Mouse (Mus musculus): ENCODE measurements at regions not wholly inside any gene's neighbourhood (a gene's known extent, or its start where the extent isn't known, plus 50 kb on each side); places are given as distances from the start of the nearest gene placed in this dataset.

- TF ChIP-seq CTCF (IDR thresholded peaks at IDR 0.05): no peak
- no peak overlapping the region for H3K27ac ChIP-seq
- intact Hi-C loops (cut with DNase I): no loop called here
- no peak for DNase-seq
- no peak overlapping the region for H3K4me3 ChIP-seq
These were observed 100.2 kb upstream of the Mpp6 start for GRCm38 (mm10) chr6:50009856-50010255.

- intact Hi-C loops (cut with DNase I): no loop called here
- no peak overlapping the region for H3K4me3 ChIP-seq
- H3K27ac ChIP-seq: no peak overlapping the region
These were observed 99.0 kb upstream of the Mpp6 start for GRCm38 (mm10) chr6:50011071-50011470.

GRCm38 (mm10) chr6:50011746-50012453 lies 98.1 kb upstream of the Mpp6 start:
- intact Hi-C loops (cut with DNase I): no loop called here
- DNase-seq: no peak
- no peak overlapping the region for H3K27ac ChIP-seq
- TF ChIP-seq CTCF (IDR thresholded peaks at IDR 0.05): no peak
- no peak overlapping the region for H3K4me3 ChIP-seq

More at GRCm38 (mm10) chr6:50011071-50011470, 99.0 kb upstream of the Mpp6 start:
- TF ChIP-seq CTCF (IDR thresholded peaks at IDR 0.05): no peak
- DNase-seq: no peak

GRCm38 (mm10) chr6:50013067-50013466 lies 97.0 kb upstream of the Mpp6 start:
- DNase-seq: no peak
- intact Hi-C loops (cut with DNase I): no loop called here
- Histone ChIP-seq H3K27ac (no peak overlapping the region), H3K4me3 (no peak overlapping the region)
- no peak for TF ChIP-seq CTCF (IDR thresholded peaks at IDR 0.05)

- Histone ChIP-seq H3K27ac (no peak overlapping the region), H3K4me3 (no peak overlapping the region)
- DNase-seq: no peak
- intact Hi-C loops (cut with DNase I): no loop called here
- TF ChIP-seq CTCF (IDR thresholded peaks at IDR 0.05): no peak
These were observed 96.2 kb upstream of the Mpp6 start for GRCm38 (mm10) chr6:50013842-50014241.

GRCm38 (mm10) chr6:50027981-50028380 lies 82.1 kb upstream of the Mpp6 start:
- TF ChIP-seq CTCF (IDR thresholded peaks at IDR 0.05): no peak
- Histone ChIP-seq H3K4me3 (no peak overlapping the region), H3K27ac (no peak overlapping the region)
- no peak for DNase-seq
- intact Hi-C loops (cut with DNase I): no loop called here

GRCm38 (mm10) chr6:50029895-50030515 lies 80.0 kb upstream of the Mpp6 start:
- intact Hi-C loops (cut with DNase I): no loop called here
- Histone ChIP-seq H3K27ac (no peak overlapping the region), H3K4me3 (no peak overlapping the region)
- DNase-seq: no peak
- no peak for TF ChIP-seq CTCF (IDR thresholded peaks at IDR 0.05)

- intact Hi-C loops (cut with DNase I): no loop called here
- no peak for DNase-seq
- no peak overlapping the region for H3K27ac ChIP-seq
- H3K4me3 ChIP-seq: no peak overlapping the region
- TF ChIP-seq CTCF (IDR thresholded peaks at IDR 0.05): no peak
These were observed 78.7 kb upstream of the Mpp6 start for GRCm38 (mm10) chr6:50031356-50031755.

- Histone ChIP-seq H3K27ac (no peak overlapping the region), H3K4me3 (no peak overlapping the region)
- intact Hi-C loops (cut with DNase I): no loop called here
- no peak for DNase-seq
- no peak for TF ChIP-seq CTCF (IDR thresholded peaks at IDR 0.05)
These were observed 77.0 kb upstream of the Mpp6 start for GRCm38 (mm10) chr6:50032894-50033595.

GRCm38 (mm10) chr6:50037614-50038013 lies 72.4 kb upstream of the Mpp6 start:
- peak overlapping the region; percentile 60 for H3K4me3 ChIP-seq
- peak overlapping the region; percentile 12; the same call in 1 of the 2 replicates for H3K27ac ChIP-seq
- intact Hi-C loops (cut with DNase I): no loop called here
- no peak for TF ChIP-seq CTCF (IDR thresholded peaks at IDR 0.05)
- no peak for DNase-seq

GRCm38 (mm10) chr6:50038369-50038768 lies 71.7 kb upstream of the Mpp6 start:
- intact Hi-C loops (cut with DNase I): no loop called here
- peak; percentile 56 for DNase-seq
- no peak for TF ChIP-seq CTCF (IDR thresholded peaks at IDR 0.05)
- Histone ChIP-seq H3K27ac (no peak overlapping the region), H3K4me3 (no peak overlapping the region)

GRCm38 (mm10) chr6:50041044-50041443 lies 69.0 kb upstream of the Mpp6 start:
- intact Hi-C loops (cut with DNase I): no loop called here
- no peak overlapping the region for H3K27ac ChIP-seq
- no peak for TF ChIP-seq CTCF (IDR thresholded peaks at IDR 0.05)
- H3K4me3 ChIP-seq: no peak overlapping the region
- DNase-seq: no peak

- Histone ChIP-seq H3K4me3 (no peak overlapping the region), H3K27ac (no peak overlapping the region)
- no peak for DNase-seq
- no peak for TF ChIP-seq CTCF (IDR thresholded peaks at IDR 0.05)
- intact Hi-C loops (cut with DNase I): no loop called here
These were observed 67.9 kb upstream of the Mpp6 start for GRCm38 (mm10) chr6:50042127-50042526.

All from gastrocnemius, adult 2 months (tissue).